ENCODE assay signal across 27 mouse cellular contexts in the genomic region with DNA sequence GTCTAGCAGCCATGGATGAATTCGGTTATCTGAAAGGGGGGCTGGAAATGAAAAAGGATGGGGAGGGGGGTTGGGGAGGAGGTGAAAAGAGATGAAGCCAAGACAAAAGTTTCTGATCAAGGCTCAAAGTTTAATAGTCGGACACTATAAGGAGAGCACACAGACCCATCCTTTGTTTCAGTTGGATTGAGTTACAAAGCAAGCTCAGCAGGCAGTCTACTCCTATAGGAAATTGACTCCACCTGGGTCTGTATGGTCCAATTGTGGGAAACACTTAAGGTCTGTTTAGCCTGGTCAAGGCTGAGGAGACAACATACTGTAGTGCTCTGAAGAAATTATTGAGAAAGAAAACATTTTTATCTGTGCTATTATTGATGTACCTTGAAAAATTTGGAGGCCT.
"Had no signal": no experiment of that assay in that cellular context is flagged by ENCODE, and none has a peak within 500 bp of the region (broad histone marks: within the 10 kb centered on the region; RNA-seq: fewer than 3 reads in every experiment).

No protein-coding gene starts in this region.

- ATAC-seq: hindbrain, embryonic 16.5 days; inflammation-experienced regulatory T-cells, adult 6 months; intestine, embryonic 16.5 days; liver, embryonic 12.5 days had no signal

- DNase-seq: gastrocnemius, adult 2 months; gastrocnemius, postnatal 10 days; gastrocnemius, postnatal 25 days; heart, adult 18-20 months; heart, postnatal 10 days; heart, postnatal 4 days; kidney, adult 11 months; kidney, adult 8-10 months; kidney, postnatal 10 days; kidney, postnatal 25 days; kidney, postnatal 4 days; layer of hippocampus, adult 9-11 months; layer of hippocampus, postnatal 36 days; left cerebral cortex, postnatal 4 days had no signal

- H3K9me3 ChIP-seq: heart, embryonic 10.5 days; heart, embryonic 12.5 days; hindbrain, embryonic 10.5 days; hindbrain, embryonic 12.5 days; limb, embryonic 13.5 days; limb, embryonic 15.5 days; liver, embryonic 12.5 days had no signal

- H3K36me3 ChIP-seq: heart, embryonic 10.5 days; heart, embryonic 12.5 days; hindbrain, embryonic 10.5 days; hindbrain, embryonic 12.5 days; limb, embryonic 13.5 days; limb, embryonic 15.5 days; liver, embryonic 12.5 days had no signal

- H3K4me2 ChIP-seq: heart, embryonic 12.5 days; hindbrain, embryonic 12.5 days; hindbrain, embryonic 14.5 days; limb, embryonic 13.5 days; limb, embryonic 15.5 days; liver, embryonic 12.5 days had no signal

- H3K27ac ChIP-seq: gastrocnemius, adult 2 months; heart, embryonic 10.5 days; hindbrain, embryonic 10.5 days; hindbrain, embryonic 12.5 days; hindbrain, embryonic 14.5 days; layer of hippocampus, adult 2 months; limb, embryonic 13.5 days; limb, embryonic 15.5 days; liver, embryonic 12.5 days; liver, embryonic 14.5 days had no signal

- H3K4me1 ChIP-seq: heart, embryonic 12.5 days; hindbrain, embryonic 10.5 days; hindbrain, embryonic 12.5 days; limb, embryonic 13.5 days; limb, embryonic 15.5 days; liver, embryonic 12.5 days had no signal

- H3K9ac ChIP-seq: heart, embryonic 12.5 days; hindbrain, embryonic 12.5 days; hindbrain, embryonic 14.5 days; limb, embryonic 13.5 days; limb, embryonic 15.5 days; liver, embryonic 12.5 days; liver, embryonic 14.5 days had no signal

- H3K27me3 ChIP-seq: heart, embryonic 12.5 days; hindbrain, embryonic 12.5 days; limb, embryonic 13.5 days; limb, embryonic 15.5 days; liver, embryonic 12.5 days had no signal

- H3K4me3 ChIP-seq: gastrocnemius, adult 2 months; heart, embryonic 10.5 days; heart, embryonic 12.5 days; hindbrain, embryonic 10.5 days; hindbrain, embryonic 12.5 days; layer of hippocampus, adult 2 months; limb, embryonic 13.5 days; limb, embryonic 15.5 days; liver, embryonic 12.5 days had no signal
